Mouse (Mus musculus) cortical plate, adult 2 months (tissue): ENCODE results near the gene Fam234b.

Experiments
- CTCF ChIP-seq: fragments of 200-500 bp; IDR thresholded peaks from 2 replicates; pipeline ENCODE4 v1.5.1; 2011; ENCODE audit warnings: mild to moderate bottlenecking, control low read depth, low read length; ENCODE audit not compliant: insufficient read depth; ENCODE audit errors: extremely low read depth
- POLR2A ChIP-seq: fragments of 200-500 bp; IDR thresholded peaks from 2 replicates; pipeline ENCODE4 v1.6.1; 2011; ENCODE audit warnings: mild to moderate bottlenecking, low read length, control low read depth; ENCODE audit not compliant: insufficient read depth; ENCODE audit errors: extremely low read depth

DNA sequence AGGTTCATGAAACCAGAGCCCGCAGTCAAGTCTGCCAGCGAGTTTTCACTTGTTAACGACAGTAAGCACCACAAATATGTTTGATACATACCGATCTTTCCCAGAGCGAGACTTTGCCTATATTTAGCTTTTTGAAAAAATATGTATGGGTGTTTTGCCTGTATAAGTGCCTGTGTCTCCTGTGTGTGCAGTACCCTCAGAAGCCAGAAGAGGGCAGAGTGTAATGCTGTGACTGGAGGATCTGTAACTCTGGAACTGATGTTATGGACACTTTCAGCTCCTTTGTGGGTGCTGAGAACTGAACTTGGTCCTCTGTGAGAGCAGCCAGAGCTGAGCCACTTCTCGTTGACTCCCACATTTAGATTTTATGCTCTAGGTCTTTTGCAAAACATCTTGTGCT, 66.4 kb downstream of the Fam234b start:
- TF ChIP-seq POLR2A, result no peak
- no peak for TF ChIP-seq CTCF
